In the genomic region with DNA sequence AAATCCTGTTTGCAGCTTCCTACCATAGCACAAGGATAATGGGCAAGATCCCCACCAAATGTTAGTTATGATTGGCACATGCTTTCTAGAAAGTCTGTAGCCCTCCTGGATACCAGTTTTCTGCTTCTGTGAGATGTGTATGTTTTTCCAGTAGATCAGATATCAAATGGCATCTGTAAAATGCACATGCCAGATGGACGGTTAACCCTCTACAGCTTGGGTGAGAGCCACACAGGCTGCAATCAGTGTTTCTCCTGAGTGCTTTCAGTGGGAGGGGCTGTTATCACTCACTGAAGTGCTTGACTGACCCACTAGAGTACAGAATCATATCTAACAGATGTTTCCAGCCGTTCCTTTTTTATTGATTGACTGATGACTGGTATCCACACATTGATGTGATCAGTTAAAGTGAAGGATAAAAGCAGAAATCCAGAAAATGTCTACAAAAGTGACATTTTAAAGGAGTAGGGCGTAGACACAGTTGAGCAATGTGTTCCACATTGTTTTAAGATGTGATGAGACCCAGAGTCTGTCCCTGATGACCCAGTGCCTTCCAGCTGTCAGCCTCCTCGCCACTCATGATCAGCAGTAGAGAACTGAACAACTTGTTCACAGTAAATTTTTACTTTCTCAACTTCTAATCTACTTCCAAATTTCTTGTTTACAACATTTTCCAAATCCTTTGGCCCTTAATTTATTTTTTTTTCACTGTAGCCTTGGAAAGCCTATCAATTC, we compare ENCODE assay signal across 20 mouse cellular contexts. TPM values are rescaled to one million over a fixed set of nuclear protein-coding genes. Genes with fewer than 3 reads are reported as not detected.
A peak's percentile ranks its signal among the peaks of the same experiment; 100 is the strongest.
DNase-seq lines count a peak whose midpoint lies in the region; ATAC-seq and TF ChIP-seq lines count a peak whose summit lies in the region.
"Had no signal": no experiment of that assay in that cellular context is flagged by ENCODE, and none has a peak within 500 bp of the region (broad histone marks: within the 10 kb centered on the region; RNA-seq: fewer than 3 reads in every experiment).

No protein-coding gene starts in this region.

- H3K4me3 ChIP-seq in gastrocnemius, adult 2 months = no peak overlapping the region
- H3K4me3 ChIP-seq: forebrain, embryonic 12.5 days; liver, embryonic 12.5 days; lung, embryonic 15.5 days; myocyte had no signal

- intact Hi-C loops in gastrocnemius, adult 2 months (cut with DNase I) = no loop called here

- peak; percentile 27 for DNase-seq in gastrocnemius, adult 2 months
- DNase-seq in gastrocnemius, postnatal 4 days (ENCODE audit: low spot score in 2 of 2) = no peak
- DNase-seq in kidney, postnatal 14 days = peak; percentile 18
- DNase-seq in kidney, adult 11 months = no peak
- DNase-seq in embryo, embryonic 11 days = peak; percentile 28
- no peak for DNase-seq in cerebellum, adult 9-10 months
- no peak for DNase-seq in frontal cortex, adult 2 months (ENCODE audit: extremely low spot score in 1 of 2, low spot score in 1 of 2)
- DNase-seq: adrenal gland, postnatal 25 days; B cell, adult 2 months; cerebellum, adult 11-12 months; heart, postnatal 4 days; kidney, adult 8-10 months; midbrain, embryonic 14.5 days; spleen, adult 18-20 months; thymus, postnatal 4 days had no signal

- TF ChIP-seq CTCF in gastrocnemius, adult 2 months (IDR thresholded peaks at IDR 0.05) = no peak

- ATAC-seq in megakaryocyte progenitor cell, adult 5-6 weeks (replicated peaks; ENCODE audit: poor library complexity) = 0 out of 2 replicates have a peak, but pooled peaks have one; percentile 23
- ATAC-seq: liver, embryonic 12.5 days had no signal

- no peak overlapping the region for H3K27ac ChIP-seq in gastrocnemius, adult 2 months
- H3K27ac ChIP-seq: forebrain, embryonic 12.5 days; liver, embryonic 12.5 days; lung, embryonic 15.5 days had no signal

RNA-seq across cellular contexts. Expression of gene Spef2, which starts 19.7 kb away (rescaled TPM):
- total RNA-seq in gastrocnemius, adult 2 months (2021) = under 1 TPM in 1 of 2 experiments, not detected in 1; 0.03 TPM
- total RNA-seq in gastrocnemius, postnatal 4 days (2021) = under 1 TPM; 0.05 to 0.12 TPM
- total RNA-seq in megakaryocyte progenitor cell, adult 5-6 weeks (2015) = 0.32 and 1.0 TPM in 2 replicates
- 0.12 and 0.37 TPM in 2 replicates for total RNA-seq in megakaryocyte progenitor cell, adult 5-6 weeks (2017)
- 0.42 and 0.44 TPM in 2 replicates for polyA plus RNA-seq in frontal cortex, adult 2 months (2012; rRNA removed)
- polyA plus RNA-seq: myocyte had no signal

Comparison
In these comparisons a context has a peak if more than half of its experiments do, and no peak if none do; other contexts are left out.
1. DNase-seq: peak in gastrocnemius, adult 2 months (single experiment), kidney, postnatal 14 days (single experiment) and embryo, embryonic 11 days (single experiment); none in gastrocnemius, postnatal 4 days (0 of 2), kidney, adult 11 months (single experiment), cerebellum, adult 9-10 months (single experiment) and frontal cortex, adult 2 months (0 of 2).